Mouse (Mus musculus) bone marrow, adult 2 months (tissue): Measurements from ENCODE around the gene Arl6ip5.
"Not testable (repeated sequence)": the region's sequence is repeated elsewhere in the genome, so short reads cannot be mapped to it uniquely, and the experiment has no call there.

ENCODE experiments used
- CTCF ChIP-seq: fragments of 200-500 bp; IDR thresholded peaks from 2 replicates; pipeline ENCODE4 v1.5.1; 2011; ENCODE audit warnings: low read length, control low read depth; ENCODE audit not compliant: control insufficient read depth, insufficient read depth
- POLR2A ChIP-seq: fragments of 200-500 bp; IDR thresholded peaks from 2 replicates; pipeline ENCODE4 v1.6.1; 2011; ENCODE audit warnings: low read depth, mild to moderate bottlenecking, control low read depth, low read length, borderline replicate concordance; ENCODE audit not compliant: control insufficient read depth

DNA sequence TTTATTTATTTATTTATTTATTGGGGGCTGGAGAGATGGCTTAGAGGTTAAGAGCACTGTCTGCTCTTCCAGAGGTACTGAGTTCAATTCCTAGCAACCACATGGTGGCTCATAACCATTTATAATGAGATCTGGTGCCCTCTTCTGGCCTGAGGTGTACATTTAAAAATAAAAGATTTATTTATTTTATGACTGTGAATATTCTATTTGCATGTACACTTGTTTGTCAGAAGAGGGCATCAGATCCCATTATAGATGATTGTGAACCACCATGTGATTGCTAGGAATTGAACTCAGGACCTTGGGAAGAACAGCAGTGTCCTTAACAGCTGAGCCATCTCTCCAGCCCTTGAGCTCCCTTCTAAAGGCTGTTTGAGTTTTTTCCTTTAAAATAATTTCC lies 53.3 kb downstream of the Arl6ip5 start:
- not testable (repeated sequence) for TF ChIP-seq POLR2A, CTCF
